Mouse (Mus musculus) neural tube, embryonic 10.5 days (tissue): ENCODE measurements around the gene 4931409K22Rik.
"Not testable (repeated sequence)": the region's sequence is repeated elsewhere in the genome, so short reads cannot be mapped to it uniquely, and the experiment has no call there.

ENCODE experiments used
- DNase-seq: peaks from one replicate; pipeline ENCODE4 v3.0.0-alpha.2; 2017; ENCODE audit warnings: low spot score; ENCODE audit errors: extremely low spot score

The 4931409K22Rik gene

GRCm38 (mm10) chr5:24593928-24594327, 37.3 kb upstream of the 4931409K22Rik start:
- DNase-seq, result no peak

- DNase-seq, result no peak
Measured at GRCm38 (mm10) chr5:24593230-24593629, 36.6 kb upstream of the 4931409K22Rik start.

DNA sequence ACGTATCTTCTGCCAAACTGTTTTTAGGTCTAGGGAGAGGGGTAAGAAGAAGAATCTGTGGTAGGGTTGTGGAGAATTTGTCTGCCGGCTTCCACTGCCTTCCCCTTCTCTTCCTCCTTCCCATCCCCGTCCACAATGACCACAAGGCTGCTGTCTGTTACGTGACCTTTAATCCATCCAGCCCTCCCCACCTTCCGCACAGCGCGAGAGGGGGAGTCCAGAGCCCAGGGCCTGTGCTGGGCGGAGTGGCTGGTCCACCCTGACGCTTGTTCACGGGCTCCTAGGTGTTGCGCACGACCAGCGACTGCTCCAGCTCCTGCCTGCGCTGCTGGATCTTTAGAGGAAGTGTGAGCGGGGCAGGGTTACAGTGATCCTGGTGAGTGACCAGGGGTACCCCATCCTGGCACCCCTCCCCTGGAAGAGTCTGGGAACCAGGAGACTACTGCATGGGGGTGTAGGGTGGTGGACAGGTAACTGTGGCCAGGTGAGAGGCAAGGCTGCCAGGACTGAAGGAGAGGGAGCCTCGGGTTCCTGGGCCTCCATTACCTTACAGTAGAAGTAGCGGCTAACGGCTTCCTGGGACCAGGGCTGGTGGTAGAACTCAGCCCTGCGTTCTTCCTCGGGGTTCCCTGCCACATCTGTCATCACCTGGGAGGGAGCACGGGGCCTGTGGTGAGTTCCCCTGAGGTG, 36.0 kb upstream of the 4931409K22Rik start:
- no peak for DNase-seq

DNA sequence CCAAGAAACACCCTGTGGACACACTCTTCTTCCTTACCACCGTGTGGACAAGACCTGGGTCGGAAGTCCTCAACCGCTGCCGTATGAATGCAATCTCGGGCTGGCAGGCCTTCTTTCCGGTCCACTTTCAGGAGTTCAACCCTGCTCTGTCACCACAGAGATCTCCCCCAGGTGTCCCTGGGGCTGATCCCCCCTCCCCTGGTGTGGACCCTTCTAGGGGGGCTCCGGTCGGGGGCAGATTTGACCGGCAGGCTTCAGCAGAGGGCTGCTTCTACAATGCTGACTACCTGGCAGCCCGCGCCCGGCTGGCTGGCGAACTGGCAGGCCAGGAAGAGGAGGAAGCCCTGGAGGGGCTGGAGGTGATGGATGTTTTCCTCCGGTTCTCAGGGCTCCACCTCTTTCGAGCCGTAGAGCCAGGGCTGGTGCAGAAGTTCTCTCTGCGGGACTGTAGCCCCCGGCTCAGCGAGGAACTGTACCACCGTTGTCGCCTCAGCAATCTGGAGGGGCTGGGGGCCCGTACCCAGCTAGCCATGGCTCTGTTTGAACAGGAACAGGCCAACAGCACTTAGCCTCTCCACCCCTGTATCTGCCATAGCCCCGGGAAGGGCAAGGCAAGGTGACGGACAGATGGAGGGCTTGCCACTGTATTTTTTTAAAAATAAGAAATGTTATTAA, 35.3 kb upstream of the 4931409K22Rik start:
- DNase-seq, result no peak

DNA sequence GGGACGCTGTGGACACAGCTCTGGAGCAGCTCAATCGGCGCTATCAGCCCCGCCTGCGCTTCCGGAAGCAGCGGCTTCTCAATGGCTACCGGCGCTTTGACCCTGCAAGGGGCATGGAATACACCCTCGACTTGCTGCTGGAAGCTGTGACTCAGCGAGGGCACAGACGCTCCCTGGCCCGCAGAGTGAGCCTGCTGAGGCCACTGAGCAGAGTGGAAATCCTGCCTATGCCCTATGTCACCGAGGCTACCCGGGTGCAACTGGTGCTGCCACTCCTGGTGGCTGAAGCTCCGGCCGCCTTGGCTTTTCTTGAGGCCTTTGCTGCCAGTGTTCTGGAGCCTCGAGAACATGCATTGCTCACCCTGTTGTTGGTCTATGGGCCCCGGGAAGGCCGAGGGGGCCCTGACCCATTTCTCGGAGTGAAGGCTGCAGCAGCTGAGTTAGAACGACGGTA, 34.7 kb upstream of the 4931409K22Rik start:
- DNase-seq, result peak; percentile 52

DNA sequence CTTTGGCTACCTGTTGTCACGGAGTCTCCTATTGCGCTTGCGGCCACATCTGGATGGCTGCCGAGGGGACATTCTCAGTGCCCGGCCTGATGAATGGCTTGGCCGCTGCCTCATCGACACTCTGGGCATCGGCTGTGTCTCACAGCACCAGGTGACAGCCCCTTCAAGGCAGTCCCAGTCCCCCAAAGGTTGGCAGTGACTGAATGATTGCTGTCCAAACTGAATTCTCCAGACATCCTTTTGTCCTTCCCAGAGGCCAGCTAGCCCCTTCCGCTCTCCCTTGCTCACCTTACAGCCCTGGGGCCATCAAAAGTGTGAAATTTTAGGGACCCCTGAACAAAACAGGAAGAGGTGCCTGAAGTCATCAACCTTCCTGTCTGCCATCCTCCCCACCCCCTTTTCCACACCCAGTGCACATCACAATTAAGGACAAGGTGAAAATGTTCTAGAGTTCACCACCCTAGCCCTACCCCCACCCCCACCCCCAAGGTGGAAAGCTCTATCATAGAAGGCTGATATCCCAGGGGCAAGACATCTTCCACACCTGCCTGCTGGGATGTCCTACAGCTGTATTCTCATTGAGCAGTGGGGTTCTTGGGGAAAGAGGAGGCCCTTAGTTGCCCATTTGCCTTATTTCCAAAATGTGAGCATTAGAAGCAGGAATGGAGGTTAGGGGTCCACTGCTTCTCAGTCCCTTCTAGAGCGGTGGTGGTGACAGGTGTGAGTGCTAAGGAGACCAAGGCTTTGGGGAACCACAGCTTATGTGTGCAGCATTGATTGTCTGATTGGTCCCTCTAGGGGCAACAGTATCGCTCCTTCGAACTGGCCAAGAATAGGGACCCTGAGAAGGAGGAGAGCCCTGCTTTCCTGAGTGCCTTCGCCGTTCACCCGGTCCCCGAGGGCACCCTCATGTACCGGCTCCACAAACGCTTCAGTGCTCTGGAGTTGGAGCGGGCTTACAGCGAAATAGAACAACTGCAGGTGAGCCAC, 33.2 kb upstream of the 4931409K22Rik start:
- no peak for DNase-seq

GRCm38 (mm10) chr5:24587200-24587577, 30.6 kb upstream of the 4931409K22Rik start:
- DNase-seq, result no peak

- DNase-seq, result peak; percentile 88
Measured at GRCm38 (mm10) chr5:24586547-24587199, 30.1 kb upstream of the 4931409K22Rik start, which contains the start of gene Chpf2. Chpf2 (plus strand) TSS chr5:24586741.

DNA sequence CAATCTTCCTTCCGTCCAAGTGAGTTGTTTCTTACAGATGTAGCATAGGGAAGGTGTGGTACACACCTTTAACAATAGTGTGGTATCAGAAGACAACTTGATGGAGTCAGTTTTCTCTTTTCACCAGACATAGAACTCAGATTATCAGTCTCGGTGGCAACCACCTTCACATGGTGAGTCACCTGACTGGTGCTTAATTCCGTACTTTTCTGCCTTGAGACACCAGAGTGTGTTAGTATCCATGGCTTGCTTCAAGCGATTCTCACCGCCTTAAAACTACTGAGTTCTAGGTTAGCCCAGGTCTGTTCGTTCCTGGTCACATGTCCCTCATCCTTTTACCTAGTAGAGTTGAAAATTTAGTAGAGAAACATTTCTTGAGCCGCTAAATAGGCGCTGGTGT, 29.5 kb upstream of the 4931409K22Rik start:
- no peak for DNase-seq

- no peak for DNase-seq
Measured at GRCm38 (mm10) chr5:24578109-24578963, 21.7 kb upstream of the 4931409K22Rik start.

DNA sequence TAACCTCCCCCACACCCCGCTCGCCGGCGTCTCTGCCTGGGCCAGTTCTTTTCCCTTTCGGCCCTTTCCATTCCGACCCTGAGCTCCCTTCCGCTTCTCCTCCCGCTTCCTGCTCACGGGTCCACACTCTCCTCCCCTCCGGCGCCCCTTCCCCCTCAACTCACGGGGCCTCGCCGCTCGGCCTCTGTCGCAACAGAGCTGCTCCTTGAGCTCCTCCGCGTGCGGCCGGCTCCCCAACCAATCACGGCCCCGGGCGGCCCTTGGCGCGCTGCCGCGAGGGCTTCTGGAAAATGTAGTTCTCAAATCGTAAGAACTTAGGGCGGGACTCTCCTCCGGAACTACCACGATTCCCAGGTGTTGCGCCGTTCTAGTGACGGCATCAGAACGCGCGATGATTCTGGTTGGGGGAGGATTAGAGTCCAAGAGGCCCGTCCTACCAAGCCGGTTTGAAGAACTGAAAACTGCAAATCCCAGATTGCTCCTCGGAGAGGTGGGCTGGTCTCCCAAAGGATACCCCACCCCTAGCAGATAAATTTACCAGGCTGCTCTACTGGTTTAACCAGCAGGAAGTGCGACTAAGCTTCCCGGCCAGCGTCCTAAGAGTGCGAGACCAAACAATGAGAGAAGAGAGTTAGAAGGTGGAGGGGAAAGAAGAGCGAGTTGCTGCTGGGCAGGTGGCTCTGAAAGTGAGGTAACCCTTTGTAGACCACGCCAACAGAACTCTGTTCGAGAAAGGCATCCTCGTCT, 20.7 kb upstream of the 4931409K22Rik start, which contains the start of gene Abcf2:
TSS of gene Abcf2 (minus strand) at position 285 of the 747 bp plus-strand sequence.
- peak; percentile 100 for DNase-seq

- no peak for DNase-seq
Measured at GRCm38 (mm10) chr5:24576801-24577182, 20.2 kb upstream of the 4931409K22Rik start.

DNA sequence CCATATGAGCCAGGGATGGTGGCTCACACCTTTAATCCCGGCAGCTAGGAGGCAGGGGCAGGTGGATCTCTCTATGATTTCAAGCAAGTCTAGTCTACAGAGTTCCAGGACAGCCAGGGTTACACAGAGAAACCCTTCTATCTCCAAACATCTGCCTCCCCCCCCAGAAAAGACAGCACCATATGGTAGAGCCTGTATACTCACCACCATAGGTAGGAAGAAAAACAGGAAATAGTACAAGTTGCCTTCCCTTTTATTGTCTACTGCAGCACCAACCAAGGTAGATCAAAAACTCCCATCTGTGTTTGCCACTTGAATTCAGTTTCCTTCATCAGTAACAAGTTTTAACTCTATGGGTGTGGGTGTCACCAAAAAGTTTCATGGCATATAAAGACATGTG, 19.3 kb upstream of the 4931409K22Rik start:
- no peak for DNase-seq

GRCm38 (mm10) chr5:24555335-24555734, 1.3 kb downstream of the 4931409K22Rik start:
- not testable (repeated sequence) for DNase-seq

DNA sequence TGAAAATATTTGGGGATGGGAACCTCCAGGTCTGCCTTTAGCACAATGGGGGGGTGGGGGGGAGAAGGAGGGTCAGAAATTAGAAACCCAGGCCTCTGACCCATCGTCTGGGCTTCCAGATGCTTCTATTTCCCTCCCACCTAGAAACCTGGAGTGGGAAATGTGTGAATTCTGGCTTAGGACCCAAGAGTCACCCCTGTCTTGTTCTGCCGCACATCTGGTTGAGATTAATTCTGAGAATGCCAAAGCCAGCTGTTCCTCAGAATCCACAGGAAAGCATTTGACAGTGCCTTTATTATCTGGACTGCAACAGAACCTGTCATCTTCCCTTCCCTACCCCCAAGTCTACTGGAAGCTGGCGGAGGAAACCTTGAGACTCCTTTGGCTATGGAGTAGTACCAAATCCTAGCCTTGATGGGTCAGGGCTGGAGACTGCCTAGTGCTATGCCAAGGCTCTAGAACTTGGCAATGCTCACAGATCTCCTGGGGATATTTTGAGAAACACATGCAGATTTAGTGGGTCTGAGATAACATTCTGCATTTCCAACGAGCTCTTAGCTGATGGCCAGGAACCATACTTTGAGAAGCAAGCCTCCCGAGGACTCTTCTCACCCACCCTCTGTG, 2.9 kb downstream of the 4931409K22Rik start:
- DNase-seq, result peak; percentile 24

- no peak for DNase-seq
Measured at GRCm38 (mm10) chr5:24551317-24551688, 5.3 kb downstream of the 4931409K22Rik start.

DNA sequence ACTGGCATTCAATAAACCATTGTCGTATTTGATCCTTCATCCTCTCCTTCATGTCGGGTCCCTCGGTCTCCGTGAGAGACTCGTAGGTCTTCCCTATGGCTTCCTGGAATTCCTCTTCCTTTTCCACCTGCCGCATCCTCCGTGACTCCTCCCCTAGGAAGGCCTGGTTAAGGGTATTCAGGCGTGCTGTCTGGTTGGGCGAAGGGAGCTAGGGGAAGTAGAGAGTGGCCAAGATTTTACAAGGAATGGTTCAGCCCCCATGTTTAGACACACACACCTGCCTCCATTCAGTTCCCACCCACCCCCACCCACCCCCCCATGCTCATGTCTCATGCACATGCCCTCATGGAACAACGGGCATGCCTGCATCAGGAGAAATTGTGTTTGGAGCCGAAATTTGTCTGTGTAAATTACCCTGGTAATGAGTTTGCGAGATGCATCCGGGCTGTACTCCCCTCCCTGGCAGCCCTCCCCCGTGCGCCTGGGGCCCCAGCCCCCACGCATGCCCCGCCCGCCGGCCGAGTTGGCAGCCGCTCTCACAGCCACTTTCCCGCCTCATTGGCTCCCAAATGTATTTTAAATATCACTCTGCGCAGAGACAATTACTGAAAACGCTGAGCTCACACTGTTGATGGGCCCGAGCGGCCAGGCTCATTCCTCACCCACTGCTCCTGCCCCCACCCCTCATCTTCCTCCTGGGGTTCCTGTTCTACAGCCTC, 5.9 kb downstream of the 4931409K22Rik start:
- peak; percentile 42 for DNase-seq

- DNase-seq, result no peak
Measured at GRCm38 (mm10) chr5:24542643-24543042, 14.0 kb downstream of the 4931409K22Rik start.
